ENCODE assay signal across 8 mouse cellular contexts in the genomic region with DNA sequence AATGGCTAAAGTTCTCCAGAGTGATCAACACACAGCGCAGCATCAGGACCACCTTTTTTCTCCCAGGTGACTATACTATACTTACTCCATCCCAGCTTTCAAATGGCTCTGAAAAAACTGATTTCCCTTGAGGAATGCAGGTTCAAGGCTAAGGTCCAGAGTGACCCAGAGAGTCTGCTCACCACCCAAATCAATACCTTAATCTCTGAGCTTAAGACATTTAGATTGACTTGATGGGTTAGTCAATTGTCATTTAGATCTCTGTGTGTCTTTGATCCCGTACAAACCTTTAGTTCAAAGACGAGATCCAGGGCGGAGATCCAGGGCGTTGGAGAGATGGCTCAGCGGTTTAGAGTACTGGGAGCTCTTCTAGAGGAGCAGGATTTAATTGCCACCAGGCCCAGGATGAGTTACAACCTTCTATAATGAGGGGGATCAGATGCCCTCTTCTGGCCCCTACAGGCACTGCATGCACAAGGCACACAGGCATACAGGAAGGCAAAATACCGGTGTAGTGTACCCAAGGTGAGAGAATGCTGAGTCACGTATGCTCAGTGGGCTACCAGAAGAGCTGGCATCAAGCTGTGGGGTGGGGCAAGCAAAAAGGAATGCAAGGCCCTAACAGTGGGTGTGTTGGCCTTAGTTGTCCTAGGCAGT. TPM values are rescaled to one million over a fixed set of nuclear protein-coding genes. Genes with fewer than 3 reads are reported as not detected.
A peak's percentile ranks its signal among the peaks of the same experiment; 100 is the strongest.
DNase-seq lines count a peak whose midpoint lies in the region; ATAC-seq and TF ChIP-seq lines count a peak whose summit lies in the region.
"Had no signal": no experiment of that assay in that cellular context is flagged by ENCODE, and none has a peak within 500 bp of the region (broad histone marks: within the 10 kb centered on the region; RNA-seq: fewer than 3 reads in every experiment).

No protein-coding gene starts in this region.

- CTCF ChIA-PET in Patski (lab: Charles Lee) = interaction anchor here (0.6 to 1.2 kb wide), 7 partner anchors 14 to 180 kb away, joined by 3 to 4 read pairs (median 3); partner anchors contain the start of gene Snf8

- H3K27ac ChIP-seq in limb, embryonic 12.5 days = no peak overlapping the region

- TF ChIP-seq CTCF in Patski (IDR thresholded peaks at IDR 0.05) = peak; percentile 55

- peaks cover 59% of the 10 kb centered on the region for H3K36me3 ChIP-seq in limb, embryonic 12.5 days

- DNase-seq in left cerebral cortex, postnatal 14 days (ENCODE audit: low spot score in 2 of 2) = peak; percentile 14 to 18
- DNase-seq in left cerebral cortex, postnatal 25 days (ENCODE audit: low spot score in 2 of 2) = no peak
- no peak for DNase-seq in Patski (ENCODE audit: low read depth, low spot score)
- peak; percentile 52 for DNase-seq in embryo, embryonic 9.5 days (ENCODE audit: extremely low spot score)
- DNase-seq in layer of hippocampus, adult 9-10 months (ENCODE audit: low spot score) = no peak

- H3K9me3 ChIP-seq in limb, embryonic 12.5 days = no peaks in the 10 kb centered on the region

- H3K4me1 ChIP-seq in limb, embryonic 12.5 days (replicated peaks) = peaks cover 48% of the 10 kb centered on the region

- POLR2A ChIA-PET in Patski (lab: Charles Lee) = interaction anchor here (0.7 kb wide), 1 partner anchor 27 kb away, joined by 4 read pairs; no protein-coding TSS in a partner anchor

- no peaks in the 10 kb centered on the region for H3K27me3 ChIP-seq in Patski
- no peaks in the 10 kb centered on the region for H3K27me3 ChIP-seq in limb, embryonic 12.5 days

- WGBS in limb, embryonic 12.5 days = 46% methylated on average over 8 of the region's 8 CpGs

- intact Hi-C loops in left cerebral cortex, postnatal 14 days (cut with DNase I) = no loop called here
- intact Hi-C loops in left cerebral cortex, postnatal 25 days (cut with DNase I) = no loop called here

- no peak for ATAC-seq in Patski
- ATAC-seq in limb, embryonic 12.5 days (ENCODE audit: insufficient number of reproducible peaks, insufficient read depth, low FRiP score, low TSS enrichment, low read depth) = no peak
- 0 out of 2 replicates have a peak, but pooled peaks have one; percentile 31 for ATAC-seq in neutrophil, adult 5-6 weeks (ENCODE audit: extremely low read depth, insufficient number of reproducible peaks, low FRiP score, poor library complexity, severe bottlenecking)

- in situ Hi-C loops in Patski (cut with MboI; ENCODE audit: low pct_unique_long_range_greater_than_20kb) = loop anchor here (25.0 kb wide), 1 partner anchor 94 kb away; no protein-coding TSS in a partner anchor

- no peak overlapping the region for H3K9ac ChIP-seq in limb, embryonic 12.5 days (replicated peaks)

- no peak overlapping the region for H3K4me2 ChIP-seq in limb, embryonic 12.5 days

- H3K4me3 ChIP-seq in limb, embryonic 12.5 days (replicated peaks) = 0 out of 2 replicates have a peak overlapping the region, but pooled peaks have one; percentile 4

RNA-seq across cellular contexts. Expression of gene Igf2bp1, which starts 24.9 kb away (rescaled TPM):
- total RNA-seq in left cerebral cortex, postnatal 14 days (2021) = under 1 TPM; 0.17 to 0.31 TPM
- under 1 TPM; 0.18 to 0.34 TPM for total RNA-seq in left cerebral cortex, postnatal 25 days (2021)
- 1.2 TPM for polyA plus RNA-seq in Patski (2021)
- 110 and 122 TPM in 2 replicates for polyA plus RNA-seq in limb, embryonic 12.5 days (2016; fragmentation: Nextera tagmentation; extraction: Ambion mirVana)
- not detected in 2 replicates for total RNA-seq in neutrophil, adult 5-6 weeks (2017)

RNA-seq across cellular contexts. Expression of gene Gip, which starts 43.5 kb away (rescaled TPM):
- not detected for total RNA-seq in left cerebral cortex, postnatal 14 days (2021)
- not detected for total RNA-seq in left cerebral cortex, postnatal 25 days (2021)
- not detected for polyA plus RNA-seq in Patski (2021)
- not detected in 2 replicates for polyA plus RNA-seq in limb, embryonic 12.5 days (2016; fragmentation: Nextera tagmentation; extraction: Ambion mirVana)
- not detected in 2 replicates for total RNA-seq in neutrophil, adult 5-6 weeks (2017)
- polyA plus RNA-seq: heart, embryonic 16.5 days had no signal

RNA-seq across cellular contexts. Expression of gene Snf8, which starts 53.8 kb away (rescaled TPM):
- total RNA-seq in left cerebral cortex, postnatal 14 days (2021) = 10 to 100 TPM; 87.6 to 90.0 TPM
- total RNA-seq in left cerebral cortex, postnatal 25 days (2021) = 10 to 100 TPM; 95.0 to 97.4 TPM
- 100 TPM for polyA plus RNA-seq in Patski (2021)
- 89.8 and 103 TPM in 2 replicates for polyA plus RNA-seq in limb, embryonic 12.5 days (2016; fragmentation: Nextera tagmentation; extraction: Ambion mirVana)
- 41.1 and 49.6 TPM in 2 replicates for total RNA-seq in neutrophil, adult 5-6 weeks (2017)

Comparison
In these comparisons a context has a peak if more than half of its experiments do, and no peak if none do; other contexts are left out.
1. DNase-seq: peak in left cerebral cortex, postnatal 14 days (2 of 2) and embryo, embryonic 9.5 days (single experiment); none in left cerebral cortex, postnatal 25 days (0 of 2), Patski (single experiment) and layer of hippocampus, adult 9-10 months (single experiment).